Mouse (Mus musculus): ENCODE results near the gene Pcdh15. TPM values are rescaled to one million over a fixed set of nuclear protein-coding genes. Genes with fewer than 3 reads are reported as not detected.

Gene Pcdh15
- polyA plus RNA-seq, 1 experiment from 2014 or later: 3.2 TPM

- Histone ChIP-seq H3K4me2 (no peak overlapping the region), H3K9me3 (no peaks in the 10 kb centered on the region), H3K36me3 (replicated peaks) (no peaks in the 10 kb centered on the region), H3K4me1 (no peaks in the 10 kb centered on the region; the same call in 1 of the 2 replicates), H3K9ac (no peak overlapping the region), H3K27ac (no peak overlapping the region), H3K4me3 (replicated peaks) (no peak overlapping the region), H3K27me3 (no peaks in the 10 kb centered on the region)
- 61% methylated on average over 4 of the region's 4 CpGs for WGBS
- no peak for ATAC-seq (ENCODE audit: low FRiP score)
Measured at GRCm38 (mm10) chr10:73147978-73148377, 48.8 kb downstream of the Pcdh15 start.

- 86% methylated on average over 5 of the region's 5 CpGs for WGBS
- Histone ChIP-seq H3K9me3 (no peaks in the 10 kb centered on the region), H3K36me3 (replicated peaks) (no peaks in the 10 kb centered on the region), H3K4me3 (replicated peaks) (no peak overlapping the region), H3K27ac (no peak overlapping the region), H3K4me1 (no peaks in the 10 kb centered on the region), H3K4me2 (no peak overlapping the region), H3K27me3 (no peaks in the 10 kb centered on the region), H3K9ac (no peak overlapping the region)
- no peak for ATAC-seq (ENCODE audit: low FRiP score)
Measured at GRCm38 (mm10) chr10:73154544-73154943, 55.4 kb downstream of the Pcdh15 start.

GRCm38 (mm10) chr10:73161757-73162156 lies 62.6 kb downstream of the Pcdh15 start:
- H3K4me2 ChIP-seq: no peak overlapping the region
- 88% methylated on average over 1 of the region's 1 CpGs for WGBS
- H3K9ac ChIP-seq: no peak overlapping the region
- ATAC-seq (ENCODE audit: low FRiP score): no peak
- H3K27me3 ChIP-seq: no peaks in the 10 kb centered on the region
- H3K4me1 ChIP-seq: no peaks in the 10 kb centered on the region
- H3K4me3 ChIP-seq (replicated peaks): no peak overlapping the region
- no peaks in the 10 kb centered on the region for H3K9me3 ChIP-seq
- H3K27ac ChIP-seq: no peak overlapping the region
- no peaks in the 10 kb centered on the region for H3K36me3 ChIP-seq (replicated peaks)

GRCm38 (mm10) chr10:73216001-73216400 lies 116.9 kb downstream of the Pcdh15 start:
- Histone ChIP-seq H3K27ac (no peak overlapping the region), H3K4me2 (no peak overlapping the region), H3K36me3 (replicated peaks) (no peaks in the 10 kb centered on the region), H3K9me3 (no peaks in the 10 kb centered on the region), H3K9ac (no peak overlapping the region), H3K4me1 (no peaks in the 10 kb centered on the region), H3K4me3 (replicated peaks) (no peak overlapping the region), H3K27me3 (no peaks in the 10 kb centered on the region)
- no peak for ATAC-seq (ENCODE audit: low FRiP score)
- WGBS: 79% methylated on average over 2 of the region's 2 CpGs

GRCm38 (mm10) chr10:73242294-73242693 lies 143.2 kb downstream of the Pcdh15 start:
- no peaks in the 10 kb centered on the region for H3K27me3 ChIP-seq
- H3K4me2 ChIP-seq: no peak overlapping the region
- no peaks in the 10 kb centered on the region for H3K9me3 ChIP-seq
- no peak overlapping the region for H3K4me3 ChIP-seq (replicated peaks)
- 83% methylated on average over 5 of the region's 5 CpGs for WGBS
- no peaks in the 10 kb centered on the region for H3K36me3 ChIP-seq (replicated peaks)
- no peak overlapping the region for H3K27ac ChIP-seq
- ATAC-seq (ENCODE audit: low FRiP score): no peak
- H3K4me1 ChIP-seq: no peaks in the 10 kb centered on the region
- no peak overlapping the region for H3K9ac ChIP-seq

GRCm38 (mm10) chr10:73280438-73280837 lies 181.3 kb downstream of the Pcdh15 start:
- Histone ChIP-seq H3K36me3 (replicated peaks) (no peaks in the 10 kb centered on the region), H3K9ac (no peak overlapping the region), H3K4me3 (replicated peaks) (no peak overlapping the region), H3K27ac (no peak overlapping the region), H3K4me1 (no peaks in the 10 kb centered on the region), H3K4me2 (no peak overlapping the region), H3K27me3 (no peaks in the 10 kb centered on the region), H3K9me3 (no peaks in the 10 kb centered on the region)
- 65% methylated on average over 4 of the region's 4 CpGs for WGBS
- peak; percentile 53; the same call in 1 of the 2 replicates for ATAC-seq (ENCODE audit: low FRiP score)

GRCm38 (mm10) chr10:73296456-73296855 lies 197.3 kb downstream of the Pcdh15 start:
- Histone ChIP-seq H3K4me1 (no peaks in the 10 kb centered on the region), H3K27ac (no peak overlapping the region), H3K4me3 (replicated peaks) (no peak overlapping the region), H3K36me3 (replicated peaks) (no peaks in the 10 kb centered on the region), H3K9ac (no peak overlapping the region), H3K9me3 (no peaks in the 10 kb centered on the region), H3K4me2 (no peak overlapping the region), H3K27me3 (no peaks in the 10 kb centered on the region)
- ATAC-seq (ENCODE audit: low FRiP score): peak; percentile 63; the same call in 1 of the 2 replicates
- WGBS: 62% methylated on average over 5 of the region's 5 CpGs

GRCm38 (mm10) chr10:73301951-73302350 lies 202.8 kb downstream of the Pcdh15 start:
- H3K9me3 ChIP-seq: no peaks in the 10 kb centered on the region
- 85% methylated on average over 8 of the region's 8 CpGs for WGBS
- no peak overlapping the region for H3K4me3 ChIP-seq (replicated peaks)
- H3K9ac ChIP-seq: no peak overlapping the region
- H3K27ac ChIP-seq: no peak overlapping the region
- no peak for ATAC-seq (ENCODE audit: low FRiP score)
- H3K4me1 ChIP-seq: no peaks in the 10 kb centered on the region
- no peaks in the 10 kb centered on the region for H3K27me3 ChIP-seq
- H3K36me3 ChIP-seq (replicated peaks): no peaks in the 10 kb centered on the region
- no peak overlapping the region for H3K4me2 ChIP-seq

- Histone ChIP-seq H3K36me3 (replicated peaks) (no peaks in the 10 kb centered on the region), H3K9me3 (no peaks in the 10 kb centered on the region), H3K27ac (no peak overlapping the region), H3K4me1 (no peaks in the 10 kb centered on the region), H3K4me3 (replicated peaks) (no peak overlapping the region), H3K9ac (no peak overlapping the region), H3K4me2 (no peak overlapping the region), H3K27me3 (no peaks in the 10 kb centered on the region)
- no peak for ATAC-seq (ENCODE audit: low FRiP score)
- 93% methylated on average over 1 of the region's 1 CpGs for WGBS
Measured at GRCm38 (mm10) chr10:73306677-73307076, 207.5 kb downstream of the Pcdh15 start.

GRCm38 (mm10) chr10:73326861-73327260 lies 227.7 kb downstream of the Pcdh15 start:
- H3K9me3 ChIP-seq: no peaks in the 10 kb centered on the region
- no peaks in the 10 kb centered on the region for H3K36me3 ChIP-seq (replicated peaks)
- H3K27me3 ChIP-seq: no peaks in the 10 kb centered on the region
- H3K9ac ChIP-seq: no peak overlapping the region
- 90% methylated on average over 7 of the region's 7 CpGs for WGBS
- H3K4me2 ChIP-seq: no peak overlapping the region
- no peak overlapping the region for H3K27ac ChIP-seq
- no peak for ATAC-seq (ENCODE audit: low FRiP score)
- no peaks in the 10 kb centered on the region for H3K4me1 ChIP-seq
- H3K4me3 ChIP-seq (replicated peaks): no peak overlapping the region

- H3K9ac ChIP-seq: no peak overlapping the region
- no peak for ATAC-seq (ENCODE audit: low FRiP score)
- WGBS: 88% methylated on average over 1 of the region's 1 CpGs
- no peaks in the 10 kb centered on the region for H3K36me3 ChIP-seq (replicated peaks)
- H3K4me3 ChIP-seq (replicated peaks): no peak overlapping the region
- H3K27me3 ChIP-seq: no peaks in the 10 kb centered on the region
- no peaks in the 10 kb centered on the region for H3K4me1 ChIP-seq
- H3K4me2 ChIP-seq: no peak overlapping the region
- H3K27ac ChIP-seq: no peak overlapping the region
- no peaks in the 10 kb centered on the region for H3K9me3 ChIP-seq
Measured at GRCm38 (mm10) chr10:73333426-73333825, 234.3 kb downstream of the Pcdh15 start.

GRCm38 (mm10) chr10:73379001-73379400 lies 279.9 kb downstream of the Pcdh15 start:
- H3K4me1 ChIP-seq: no peaks in the 10 kb centered on the region
- H3K27me3 ChIP-seq: no peaks in the 10 kb centered on the region
- no peak overlapping the region for H3K27ac ChIP-seq
- no peaks in the 10 kb centered on the region for H3K36me3 ChIP-seq (replicated peaks)
- ATAC-seq (ENCODE audit: low FRiP score): no peak
- H3K4me3 ChIP-seq (replicated peaks): no peak overlapping the region
- H3K9ac ChIP-seq: no peak overlapping the region
- no peaks in the 10 kb centered on the region for H3K9me3 ChIP-seq
- no peak overlapping the region for H3K4me2 ChIP-seq
- 72% methylated on average over 2 of the region's 2 CpGs for WGBS

GRCm38 (mm10) chr10:73384003-73384402 lies 284.9 kb downstream of the Pcdh15 start:
- H3K4me2 ChIP-seq: no peak overlapping the region
- H3K4me1 ChIP-seq: no peaks in the 10 kb centered on the region
- H3K4me3 ChIP-seq (replicated peaks): no peak overlapping the region
- 93% methylated on average over 2 of the region's 2 CpGs for WGBS
- no peaks in the 10 kb centered on the region for H3K9me3 ChIP-seq
- no peak for ATAC-seq (ENCODE audit: low FRiP score)
- H3K36me3 ChIP-seq (replicated peaks): no peaks in the 10 kb centered on the region
- no peaks in the 10 kb centered on the region for H3K27me3 ChIP-seq
- no peak overlapping the region for H3K9ac ChIP-seq
- no peak overlapping the region for H3K27ac ChIP-seq
